Mouse (Mus musculus): ENCODE data around the gene Itga2. TPM values are rescaled to one million over a fixed set of nuclear protein-coding genes. Genes with fewer than 3 reads are reported as not detected.

Itga2 gene
- total RNA-seq, 2 experiments from 2014 or later = 1.1 to 1.5 TPM

DNA sequence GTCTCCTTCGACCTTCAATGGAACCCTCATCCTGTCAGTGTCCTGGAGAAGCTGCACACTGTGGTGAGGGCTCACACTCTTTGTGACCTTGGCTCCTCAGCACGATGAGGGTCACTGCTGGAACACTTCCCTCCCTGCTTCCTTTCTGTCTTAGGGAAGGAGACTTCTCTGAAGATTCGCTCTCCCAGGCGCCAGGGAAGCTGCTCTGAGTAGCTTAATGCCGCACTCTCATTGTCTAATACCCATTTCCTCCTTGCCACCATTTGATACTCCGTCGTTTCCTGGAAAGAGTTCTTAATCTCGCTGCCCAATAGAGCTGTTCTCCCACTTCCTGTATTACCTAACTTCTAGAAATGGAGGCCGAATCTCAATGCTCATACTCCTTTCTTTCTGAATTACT is 46.7 kb downstream of the Itga2 start:
- no peak for DNase-seq (ENCODE audit: low spot score in 2 of 2)

DNA sequence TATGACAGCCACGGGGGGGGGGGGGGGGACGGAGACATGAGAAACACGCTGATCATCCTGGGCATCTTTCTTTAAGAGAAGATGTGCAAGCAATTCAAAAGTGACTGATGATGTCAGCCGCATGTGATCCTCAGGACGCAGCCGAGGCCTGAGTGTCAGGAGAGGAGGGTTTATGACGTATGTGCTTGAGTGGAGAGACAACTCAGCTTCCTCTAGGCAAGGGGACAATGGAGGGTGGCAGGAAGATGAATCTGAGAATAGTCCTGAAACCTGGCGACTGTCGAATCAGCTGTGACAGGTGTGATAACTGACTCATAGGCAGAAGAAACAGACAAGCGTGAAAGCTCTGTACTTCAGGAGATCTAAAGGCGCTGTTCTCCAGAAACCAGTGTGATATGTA is 53.2 kb downstream of the Itga2 start:
- DNase-seq (ENCODE audit: low spot score in 2 of 2) = no peak

DNA sequence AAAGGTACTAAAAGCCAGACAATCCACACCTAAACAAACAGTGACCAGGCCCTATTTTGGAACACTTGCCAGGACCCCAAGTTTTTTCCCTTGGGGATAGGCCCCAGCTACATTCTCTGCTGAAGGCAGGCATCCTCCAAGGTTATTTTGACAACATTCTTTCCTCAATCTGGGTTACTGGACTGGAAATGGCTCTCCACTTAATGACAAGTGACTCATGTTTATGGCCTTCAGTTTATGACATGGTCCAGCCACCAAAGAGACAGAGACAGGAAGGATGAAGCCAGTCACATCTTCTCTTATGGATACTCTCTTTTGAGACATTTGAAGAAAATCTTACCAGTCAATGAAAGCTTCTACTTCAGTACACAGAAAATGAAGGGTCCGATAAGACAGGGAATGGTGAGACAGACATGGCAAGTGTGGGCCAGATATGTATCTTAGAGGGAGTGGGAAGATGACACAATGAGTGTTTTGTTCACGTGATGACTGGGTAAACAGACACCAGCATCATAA is 55.8 kb downstream of the Itga2 start:
- no peak for DNase-seq (ENCODE audit: low spot score in 2 of 2)

GRCm38 (mm10) chr13:114874738-114875137 is 57.2 kb downstream of the Itga2 start:
- no peak for DNase-seq (ENCODE audit: low spot score in 2 of 2)

GRCm38 (mm10) chr13:114857525-114857924 is 74.4 kb downstream of the Itga2 start:
- DNase-seq (ENCODE audit: low spot score in 2 of 2) = no peak

DNA sequence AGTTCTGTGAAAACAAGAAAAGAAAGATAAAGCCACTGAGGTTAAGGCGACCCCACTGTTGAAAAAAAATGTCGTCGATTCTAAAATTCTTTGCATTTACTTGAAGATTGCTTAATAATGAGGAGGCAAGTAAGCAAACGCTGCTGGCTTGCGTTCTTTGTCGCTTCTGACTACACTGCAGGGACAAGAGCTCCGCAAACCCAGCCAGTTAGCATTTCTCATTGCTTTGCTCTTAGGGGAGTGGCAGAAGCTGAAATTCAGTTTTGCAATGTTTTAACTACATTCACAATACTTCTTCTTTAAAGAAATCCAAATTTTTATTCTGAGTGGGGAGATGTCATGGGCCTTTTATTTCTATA is 75.7 kb downstream of the Itga2 start:
- DNase-seq (ENCODE audit: low spot score in 2 of 2) = no peak

DNA sequence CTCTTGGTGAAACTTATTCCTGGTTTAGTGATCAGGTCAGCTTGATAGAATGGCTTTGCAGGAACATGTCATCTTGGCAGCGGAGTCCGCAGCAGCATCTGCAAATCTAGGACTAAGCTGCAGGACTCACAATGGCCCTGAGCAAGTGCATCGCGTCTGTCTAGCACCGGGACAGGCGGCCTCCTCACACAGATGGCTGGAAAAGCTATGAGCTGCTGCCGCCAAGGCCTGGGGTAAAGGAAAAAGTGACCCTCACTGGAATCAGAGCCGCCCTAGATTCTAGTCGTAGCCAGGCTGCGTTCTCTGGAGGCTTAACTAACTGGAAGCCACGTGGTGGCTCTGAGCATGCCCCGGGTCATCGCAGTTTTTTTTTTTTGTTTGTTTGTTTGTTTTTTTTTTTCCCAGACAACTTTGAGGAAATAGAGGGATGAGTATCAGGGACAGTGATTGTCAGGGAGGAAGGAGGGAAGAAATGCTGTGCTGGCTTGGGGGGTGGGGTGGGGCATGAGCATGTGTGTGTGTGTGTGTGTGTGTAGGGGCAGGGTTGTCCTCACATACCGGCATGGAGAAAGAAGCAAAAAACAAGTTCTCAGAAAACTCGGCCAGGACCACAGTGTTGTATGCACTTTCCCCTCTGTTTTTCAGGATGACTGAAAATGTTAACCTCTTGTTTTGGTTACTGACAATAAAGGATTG is 76.2 kb downstream of the Itga2 start:
- no peak for DNase-seq (ENCODE audit: low spot score in 2 of 2)

- no peak for DNase-seq (ENCODE audit: low spot score in 2 of 2)
Observed at GRCm38 (mm10) chr13:114854428-114854827, 77.5 kb downstream of the Itga2 start.

- no peak for DNase-seq (ENCODE audit: low spot score in 2 of 2)
Observed at GRCm38 (mm10) chr13:114854023-114854422, 77.9 kb downstream of the Itga2 start.

GRCm38 (mm10) chr13:114853152-114853551 is 78.7 kb downstream of the Itga2 start:
- no peak for DNase-seq (ENCODE audit: low spot score in 2 of 2)

GRCm38 (mm10) chr13:114852264-114853111 is 79.4 kb downstream of the Itga2 start:
- no peak for DNase-seq (ENCODE audit: low spot score in 2 of 2)

- no peak for DNase-seq (ENCODE audit: low spot score in 2 of 2)
Observed at GRCm38 (mm10) chr13:114848945-114849344, 83.0 kb downstream of the Itga2 start.

DNA sequence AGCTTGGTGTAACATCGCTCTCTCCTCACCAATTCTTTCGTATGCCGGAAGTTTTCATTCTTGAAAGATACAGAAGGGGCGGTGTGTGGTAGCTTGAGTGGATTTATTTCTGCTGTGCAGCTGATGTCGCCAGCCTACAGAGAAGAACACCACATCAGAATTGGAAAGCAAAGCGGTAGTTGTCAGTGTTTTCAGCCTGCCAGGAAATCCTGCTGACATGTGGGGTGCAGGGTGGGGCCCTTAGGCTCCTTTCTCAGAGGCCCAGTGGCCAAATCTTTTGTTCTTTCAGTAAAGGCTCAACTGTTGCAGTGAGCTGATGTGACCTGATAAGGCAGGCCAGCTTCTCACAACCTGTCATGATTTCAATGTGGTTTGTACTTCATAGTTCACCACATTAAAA is 86.1 kb downstream of the Itga2 start:
- no peak for DNase-seq (ENCODE audit: low spot score in 2 of 2)

GRCm38 (mm10) chr13:114843318-114843717 is 88.6 kb downstream of the Itga2 start:
- no peak for DNase-seq (ENCODE audit: low spot score in 2 of 2)

GRCm38 (mm10) chr13:114840545-114840944 is 91.4 kb downstream of the Itga2 start:
- DNase-seq (ENCODE audit: low spot score in 2 of 2) = no peak

- DNase-seq (ENCODE audit: low spot score in 2 of 2) = no peak
Observed at GRCm38 (mm10) chr13:114839098-114839497, 92.8 kb downstream of the Itga2 start.

DNA sequence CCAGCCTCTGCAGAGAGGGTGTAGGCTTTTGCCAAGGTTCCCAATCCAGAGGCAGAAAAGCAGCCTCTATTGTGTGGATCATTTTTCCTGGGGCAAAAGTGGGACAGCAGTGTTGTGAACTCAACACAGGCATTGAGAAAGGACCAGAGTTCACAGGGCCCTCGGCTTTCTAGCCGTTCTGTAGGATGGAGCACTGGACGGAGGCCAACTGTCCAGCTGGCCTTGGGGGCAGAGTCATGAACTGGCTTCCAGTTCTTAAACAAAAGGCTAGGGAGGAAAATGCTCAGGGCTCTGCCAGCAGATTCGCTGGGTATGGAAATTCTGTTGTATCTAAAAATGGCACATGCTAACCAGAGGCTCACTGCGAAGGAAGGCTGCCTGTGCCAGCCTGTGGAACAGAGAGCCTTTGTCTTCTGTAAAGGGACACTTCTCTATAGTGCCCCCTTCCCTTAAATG is 93.3 kb downstream of the Itga2 start:
- peak; percentile 47 to 58 for DNase-seq (ENCODE audit: low spot score in 2 of 2)

DNA sequence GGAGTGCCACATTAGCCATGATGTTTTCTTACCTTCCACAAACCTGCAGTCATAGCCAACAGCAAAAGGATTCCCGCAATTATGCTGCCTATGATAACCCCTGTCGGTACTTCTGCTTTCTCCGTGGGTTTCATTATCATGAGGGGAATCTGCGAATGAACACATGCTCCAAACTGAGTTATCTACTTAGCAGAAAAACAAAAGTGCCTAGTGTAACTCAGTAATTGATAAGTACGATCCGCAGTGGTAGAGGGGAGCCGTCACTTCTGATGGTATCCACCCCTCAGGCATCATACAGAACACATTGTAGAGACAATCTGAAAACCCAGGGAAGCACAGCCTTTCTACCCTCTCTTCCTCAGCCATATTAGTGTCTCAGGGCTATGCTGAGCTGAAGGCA is 94.8 kb downstream of the Itga2 start:
- no peak for DNase-seq (ENCODE audit: low spot score in 2 of 2)

DNA sequence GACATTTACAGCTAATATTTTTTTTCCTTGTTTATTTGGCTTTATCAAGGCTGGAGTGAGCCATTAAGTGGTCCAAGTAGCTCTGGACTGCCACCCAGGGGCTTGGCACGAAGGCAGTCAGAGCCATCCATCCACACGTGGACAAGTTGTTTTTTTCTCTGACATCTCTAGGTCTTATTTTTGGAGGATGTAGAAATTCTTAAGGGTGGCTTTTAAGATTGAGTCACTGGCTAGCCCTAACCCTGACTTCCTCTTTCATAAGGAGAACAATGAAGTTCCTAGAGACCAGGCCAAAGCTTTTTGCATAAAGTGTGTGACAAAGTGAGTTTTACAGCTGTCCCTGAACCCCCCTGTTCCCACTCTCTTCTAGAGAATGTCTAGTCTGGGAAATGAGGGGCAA is 97.3 kb downstream of the Itga2 start:
- DNase-seq (ENCODE audit: low spot score in 2 of 2) = no peak

GRCm38 (mm10) chr13:114833351-114833750 is 98.5 kb downstream of the Itga2 start:
- no peak for DNase-seq (ENCODE audit: low spot score in 2 of 2)

DNA sequence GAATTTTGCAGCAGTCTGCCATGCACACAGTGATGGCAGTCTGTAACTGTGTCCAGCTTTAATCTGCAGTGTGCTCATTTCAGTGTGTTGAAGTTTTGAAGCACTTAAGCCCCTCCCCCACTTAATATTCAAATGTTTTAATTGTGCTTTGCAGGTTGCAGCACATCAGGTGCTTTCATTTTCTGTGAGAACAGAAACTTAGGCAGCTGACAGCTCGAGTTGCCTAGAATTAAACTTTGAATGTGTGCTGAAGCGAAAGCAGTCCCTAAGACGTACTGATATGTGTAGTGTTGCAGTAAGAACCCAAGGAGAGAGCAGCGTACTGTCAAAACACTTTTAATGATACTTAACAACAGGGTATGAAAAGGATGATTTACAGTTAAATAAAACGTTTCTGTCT is 99.1 kb downstream of the Itga2 start:
- DNase-seq (ENCODE audit: low spot score in 2 of 2) = no peak

DNA sequence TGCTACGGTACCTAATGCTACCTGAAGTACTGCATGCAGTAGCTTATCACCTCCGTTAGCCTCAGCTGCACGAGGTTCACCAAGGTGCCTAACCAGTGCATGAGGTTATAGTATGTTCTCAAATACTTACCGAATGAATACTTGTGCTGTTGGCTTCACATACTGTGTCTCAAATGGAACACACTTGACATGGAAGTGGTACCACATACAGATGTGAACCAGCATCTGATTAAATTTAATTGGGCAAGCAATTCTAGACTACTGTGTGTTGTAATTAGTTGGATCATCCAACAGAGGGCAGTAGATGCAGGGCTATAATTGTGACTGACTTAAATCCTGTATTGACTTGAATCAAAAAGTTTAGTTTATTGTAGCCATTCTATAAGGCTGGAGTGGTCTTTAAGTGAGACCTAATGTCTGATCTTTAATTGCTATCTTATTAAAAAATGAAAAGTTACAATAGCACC is 100.5 kb downstream of the Itga2 start:
- no peak for DNase-seq (ENCODE audit: low spot score in 2 of 2)

All from adrenal gland, adult 18-20 months (tissue).